ENCODE assay signal across 22 mouse cellular contexts in genomic region chr2:152887230-152887629, GRCm38 (mm10). TPM values are rescaled to one million over a fixed set of nuclear protein-coding genes. Genes with fewer than 3 reads are reported as not detected.
DNase-seq lines count a peak whose midpoint lies in the region; ATAC-seq and TF ChIP-seq lines count a peak whose summit lies in the region.
"Had no signal": no experiment of that assay in that cellular context is flagged by ENCODE, and none has a peak within 500 bp of the region (broad histone marks: within the 10 kb centered on the region; RNA-seq: fewer than 3 reads in every experiment).

No protein-coding gene starts in this region.

- no peaks in the 10 kb centered on the region for H3K4me1 ChIP-seq in heart, embryonic 10.5 days
- H3K4me1 ChIP-seq in lung, postnatal 0 days (ENCODE audit: insufficient read depth, low read depth, low read length), result no peaks in the 10 kb centered on the region
- H3K4me1 ChIP-seq in limb, embryonic 10.5 days, result no peaks in the 10 kb centered on the region
- no peaks in the 10 kb centered on the region for H3K4me1 ChIP-seq in midbrain, embryonic 13.5 days (replicated peaks)
- H3K4me1 ChIP-seq: embryonic facial prominence, embryonic 12.5 days; forebrain, embryonic 15.5 days; heart, embryonic 15.5 days; hindbrain, embryonic 10.5 days had no signal

- H3K4me2 ChIP-seq in lung, postnatal 0 days (replicated peaks; ENCODE audit: low read depth, low read length), result no peak overlapping the region
- H3K4me2 ChIP-seq in midbrain, embryonic 13.5 days (replicated peaks), result no peak overlapping the region
- H3K4me2 ChIP-seq: embryonic facial prominence, embryonic 12.5 days; forebrain, embryonic 15.5 days; heart, embryonic 11.5 days; heart, embryonic 15.5 days; hindbrain, embryonic 14.5 days had no signal

- no peak overlapping the region for H3K27ac ChIP-seq in heart, embryonic 10.5 days
- H3K27ac ChIP-seq in lung, postnatal 0 days (ENCODE audit: low read length), result no peak overlapping the region
- H3K27ac ChIP-seq in limb, embryonic 10.5 days, result no peak overlapping the region
- H3K27ac ChIP-seq in midbrain, embryonic 13.5 days, result no peak overlapping the region
- H3K27ac ChIP-seq: embryonic facial prominence, embryonic 12.5 days; forebrain, embryonic 15.5 days; heart, embryonic 15.5 days; hindbrain, embryonic 10.5 days; hindbrain, embryonic 14.5 days had no signal

- H3K27me3 ChIP-seq in heart, embryonic 10.5 days (ENCODE audit: insufficient read depth, poor library complexity, severe bottlenecking), result no peaks in the 10 kb centered on the region
- no peaks in the 10 kb centered on the region for H3K27me3 ChIP-seq in lung, postnatal 0 days (replicated peaks; ENCODE audit: insufficient read depth, low read length)
- no peaks in the 10 kb centered on the region for H3K27me3 ChIP-seq in limb, embryonic 10.5 days (ENCODE audit: low read depth, poor library complexity, severe bottlenecking)
- no peaks in the 10 kb centered on the region for H3K27me3 ChIP-seq in midbrain, embryonic 13.5 days
- H3K27me3 ChIP-seq: embryonic facial prominence, embryonic 12.5 days; forebrain, embryonic 15.5 days; heart, embryonic 15.5 days had no signal

- ATAC-seq in lung, postnatal 0 days, result no peak
- no peak for ATAC-seq in midbrain, embryonic 13.5 days
- ATAC-seq: forebrain, embryonic 15.5 days had no signal

- DNase-seq in heart, adult 11 months, result peak; percentile 44
- DNase-seq in heart, embryonic 10.5 days (ENCODE audit: low spot score), result no peak
- DNase-seq in lung, postnatal 0 days (ENCODE audit: low spot score), result no peak
- no peak for DNase-seq in lung, postnatal 4 days
- DNase-seq in limb, embryonic 10.5 days (ENCODE audit: low spot score), result peak; percentile 23
- DNase-seq in spleen, postnatal 4 days (ENCODE audit: low spot score in 2 of 2), result no peak
- DNase-seq: adrenal gland, postnatal 14 days; cerebellum, adult 11-12 months; cerebellum, adult 9-10 months; cerebellum, postnatal 25 days; gastrocnemius, postnatal 14 days; heart, postnatal 14 days had no signal

- WGBS in heart, embryonic 10.5 days, result 84% methylated on average over 3 of the region's 3 CpGs
- 90% methylated on average over 3 of the region's 3 CpGs for WGBS in lung, postnatal 0 days
- WGBS in limb, embryonic 10.5 days, result 87% methylated on average over 3 of the region's 3 CpGs
- 89% methylated on average over 3 of the region's 3 CpGs for WGBS in midbrain, embryonic 13.5 days

- no peak overlapping the region for H3K9ac ChIP-seq in lung, postnatal 0 days (replicated peaks; ENCODE audit: low read depth)
- H3K9ac ChIP-seq in midbrain, embryonic 13.5 days (replicated peaks), result no peak overlapping the region
- H3K9ac ChIP-seq: embryonic facial prominence, embryonic 12.5 days; forebrain, embryonic 15.5 days; heart, embryonic 15.5 days; hindbrain, embryonic 14.5 days had no signal

- peak; percentile 19; the same call in 1 of the 2 replicates for TF ChIP-seq CTCF in lung, postnatal 0 days (IDR thresholded peaks at IDR 0.05)

- TF ChIP-seq EP300 in lung, postnatal 0 days (IDR thresholded peaks at IDR 0.05), result no peak

- H3K9me3 ChIP-seq in heart, embryonic 10.5 days, result no peaks in the 10 kb centered on the region
- no peaks in the 10 kb centered on the region for H3K9me3 ChIP-seq in lung, postnatal 0 days (ENCODE audit: low read length)
- H3K9me3 ChIP-seq in limb, embryonic 10.5 days (replicated peaks), result no peaks in the 10 kb centered on the region
- H3K9me3 ChIP-seq in midbrain, embryonic 13.5 days, result no peaks in the 10 kb centered on the region
- H3K9me3 ChIP-seq: embryonic facial prominence, embryonic 12.5 days; forebrain, embryonic 15.5 days; heart, embryonic 15.5 days; hindbrain, embryonic 10.5 days had no signal

- H3K36me3 ChIP-seq in heart, embryonic 10.5 days, result peaks cover 94% of the 10 kb centered on the region
- 0 out of 2 replicates have a peak, but pooled peaks cover 4% of the 10 kb centered on the region for H3K36me3 ChIP-seq in lung, postnatal 0 days (ENCODE audit: insufficient read depth, low read length)
- H3K36me3 ChIP-seq in limb, embryonic 10.5 days, result peaks cover 97% of the 10 kb centered on the region
- peaks cover 71% of the 10 kb centered on the region for H3K36me3 ChIP-seq in midbrain, embryonic 13.5 days

- H3K4me3 ChIP-seq in heart, embryonic 10.5 days, result no peak overlapping the region
- H3K4me3 ChIP-seq in lung, postnatal 0 days (ENCODE audit: low read depth, low read length), result no peak overlapping the region
- H3K4me3 ChIP-seq in limb, embryonic 10.5 days, result no peak overlapping the region
- no peak overlapping the region for H3K4me3 ChIP-seq in midbrain, embryonic 13.5 days (replicated peaks)
- H3K4me3 ChIP-seq: embryonic facial prominence, embryonic 12.5 days; forebrain, embryonic 15.5 days; heart, embryonic 15.5 days; hindbrain, embryonic 10.5 days had no signal

RNA-seq across cellular contexts. Expression of gene Mylk2, which starts 23.9 kb away (rescaled TPM):
- polyA plus RNA-seq in heart, embryonic 10.5 days (2016; fragmentation: Nextera tagmentation; extraction: Ambion mirVana), result 0.05 and 0.07 TPM in 2 replicates
- polyA plus RNA-seq in lung, postnatal 0 days (2015; fragmentation: Nextera tagmentation; extraction: Ambion mirVana), result 0.04 TPM in 1 of 2 replicates, not detected in the other
- not detected in 2 replicates for polyA plus RNA-seq in limb, embryonic 10.5 days (2016; fragmentation: Nextera tagmentation; extraction: Ambion mirVana)
- polyA plus RNA-seq in midbrain, embryonic 13.5 days (2015; fragmentation: Nextera tagmentation; extraction: Ambion mirVana), result 0.06 and 0.07 TPM in 2 replicates
- polyA plus RNA-seq: cortical plate, adult 2 months; forebrain, embryonic 11.5 days; forebrain, embryonic 15.5 days; frontal cortex, adult 2 months; heart, embryonic 11.5 days; hindbrain, embryonic 14.5 days had no signal

RNA-seq across cellular contexts. Expression of gene Tpx2, which starts 39.5 kb away (rescaled TPM):
- 74.7 and 97.0 TPM in 2 replicates for polyA plus RNA-seq in heart, embryonic 10.5 days (2016; fragmentation: Nextera tagmentation; extraction: Ambion mirVana)
- 3.1 and 5.7 TPM in 2 replicates for polyA plus RNA-seq in lung, postnatal 0 days (2015; fragmentation: Nextera tagmentation; extraction: Ambion mirVana)
- polyA plus RNA-seq in limb, embryonic 10.5 days (2016; fragmentation: Nextera tagmentation; extraction: Ambion mirVana), result 141 and 147 TPM in 2 replicates
- 38.7 and 46.4 TPM in 2 replicates for polyA plus RNA-seq in midbrain, embryonic 13.5 days (2015; fragmentation: Nextera tagmentation; extraction: Ambion mirVana)

RNA-seq across cellular contexts. Expression of gene Foxs1, which starts 45.8 kb away (rescaled TPM):
- 0.21 and 0.36 TPM in 2 replicates for polyA plus RNA-seq in heart, embryonic 10.5 days (2016; fragmentation: Nextera tagmentation; extraction: Ambion mirVana)
- polyA plus RNA-seq in lung, postnatal 0 days (2015; fragmentation: Nextera tagmentation; extraction: Ambion mirVana), result 11.0 and 13.2 TPM in 2 replicates
- 0.26 and 0.64 TPM in 2 replicates for polyA plus RNA-seq in limb, embryonic 10.5 days (2016; fragmentation: Nextera tagmentation; extraction: Ambion mirVana)
- polyA plus RNA-seq in midbrain, embryonic 13.5 days (2015; fragmentation: Nextera tagmentation; extraction: Ambion mirVana), result 3.4 and 3.6 TPM in 2 replicates

RNA-seq across cellular contexts. Expression of gene Bcl2l1, which starts 55.7 kb away (rescaled TPM):
- polyA plus RNA-seq in heart, embryonic 10.5 days (2016; fragmentation: Nextera tagmentation; extraction: Ambion mirVana), result 72.8 and 76.2 TPM in 2 replicates
- polyA plus RNA-seq in lung, postnatal 0 days (2015; fragmentation: Nextera tagmentation; extraction: Ambion mirVana), result 100 and 103 TPM in 2 replicates
- 90.1 and 103 TPM in 2 replicates for polyA plus RNA-seq in limb, embryonic 10.5 days (2016; fragmentation: Nextera tagmentation; extraction: Ambion mirVana)
- 190 and 195 TPM in 2 replicates for polyA plus RNA-seq in midbrain, embryonic 13.5 days (2015; fragmentation: Nextera tagmentation; extraction: Ambion mirVana)

Comparison
In these comparisons a context has a peak if more than half of its experiments do, and no peak if none do; other contexts are left out.
1. DNase-seq: peak in heart, adult 11 months (single experiment) and limb, embryonic 10.5 days (single experiment); none in heart, embryonic 10.5 days (single experiment), lung, postnatal 0 days (single experiment), lung, postnatal 4 days (0 of 2) and spleen, postnatal 4 days (0 of 2).